Mouse (Mus musculus) 3134 (cell line): ENCODE results near the gene Klk7.

ENCODE experiments used
- DNase-seq: peaks from one replicate; pipeline ENCODE4 v3.0.0-alpha.2; 2011; ENCODE audit warnings: low spot score; ENCODE audit not compliant: insufficient read length; ENCODE audit errors: extremely low read depth

The Klk7 gene

GRCm38 (mm10) chr7:43796355-43796754 is 14.7 kb upstream of the Klk7 start:
- DNase-seq, result no peak

- no peak for DNase-seq
Measured at GRCm38 (mm10) chr7:43797333-43797769, 13.7 kb upstream of the Klk7 start, which contains the start of gene Klk8. Gene Klk8, plus strand, starts transcription at chr7:43797577.

- no peak for DNase-seq
Measured at GRCm38 (mm10) chr7:43797844-43798462, 13.1 kb upstream of the Klk7 start.

- no peak for DNase-seq
Measured at GRCm38 (mm10) chr7:43799876-43800275, 11.2 kb upstream of the Klk7 start.

GRCm38 (mm10) chr7:43815211-43815610 is 4.1 kb downstream of the Klk7 start:
- DNase-seq, result no peak

- DNase-seq, result no peak
Measured at GRCm38 (mm10) chr7:43816746-43817145, 5.7 kb downstream of the Klk7 start.

GRCm38 (mm10) chr7:43821581-43821980 is 10.5 kb downstream of the Klk7 start:
- no peak for DNase-seq

GRCm38 (mm10) chr7:43824199-43824598 is 13.1 kb downstream of the Klk7 start, which contains the start of gene Klk6:
Gene Klk6, plus strand, starts transcription at chr7:43824499.
- no peak for DNase-seq

GRCm38 (mm10) chr7:43826056-43826455 is 15.0 kb downstream of the Klk7 start:
- no peak for DNase-seq

- DNase-seq, result no peak
Measured at GRCm38 (mm10) chr7:43827706-43828105, 16.6 kb downstream of the Klk7 start.

GRCm38 (mm10) chr7:43829006-43829405 is 17.9 kb downstream of the Klk7 start:
- DNase-seq, result no peak

GRCm38 (mm10) chr7:43841701-43842100 is 30.6 kb downstream of the Klk7 start, which contains the start of gene Klk5:
Gene Klk5, plus strand, starts transcription at chr7:43841971.
- no peak for DNase-seq

GRCm38 (mm10) chr7:43843801-43844200 is 32.7 kb downstream of the Klk7 start:
- no peak for DNase-seq

- DNase-seq, result no peak
Measured at GRCm38 (mm10) chr7:43851616-43852015, 40.5 kb downstream of the Klk7 start.

GRCm38 (mm10) chr7:43854642-43855380 is 43.7 kb downstream of the Klk7 start:
- DNase-seq, result no peak

GRCm38 (mm10) chr7:43855709-43856108 is 44.6 kb downstream of the Klk7 start:
- DNase-seq, result no peak

- DNase-seq, result no peak
Measured at GRCm38 (mm10) chr7:43856307-43856706, 45.2 kb downstream of the Klk7 start.

- DNase-seq, result no peak
Measured at GRCm38 (mm10) chr7:43857501-43857900, 46.4 kb downstream of the Klk7 start.

GRCm38 (mm10) chr7:43860411-43860810 is 49.3 kb downstream of the Klk7 start:
- DNase-seq, result no peak
